Mouse (Mus musculus) heart, adult 2 months (tissue): ENCODE measurements around the gene Zdhhc3.

Experiments used
- CTCF ChIP-seq: fragments of 200-600 bp; IDR thresholded peaks from 2 replicates; pipeline ENCODE4 v1.8.1; 2022; ENCODE audit warnings: antibody characterized with exemption, mild to moderate bottlenecking, moderate library complexity
- POLR2A ChIP-seq: fragments of 200-500 bp; IDR thresholded peaks from 2 replicates; pipeline ENCODE4 v1.6.1; 2011; ENCODE audit warnings: mild to moderate bottlenecking, low read depth, low read length, control low read depth; ENCODE audit not compliant: insufficient read depth

- TF ChIP-seq CTCF, result no peak
- no peak for TF ChIP-seq POLR2A
These were observed 52.8 kb downstream of the Zdhhc3 start for GRCm38 (mm10) chr9:123060172-123060571.
